Mouse (Mus musculus): ENCODE data around the gene Tnfsf9.

- TF ChIP-seq GATA1 (IDR thresholded peaks at IDR 0.05; ENCODE audit: borderline replicate concordance, low read length) (no peak), FLI1 (IDR thresholded peaks at IDR 0.05; ENCODE audit: low read length) (no peak)
Observed at GRCm38 (mm10) chr17:57094222-57094621, 10.9 kb upstream of the Tnfsf9 start.

All from megakaryocyte, embryonic 14.5 days (primary cell).